Mouse (Mus musculus): ENCODE results near the gene Foxm1.
"Not testable (repeated sequence)": the region's sequence is repeated elsewhere in the genome, so short reads cannot be mapped to it uniquely, and the experiment has no call there.

Gene Foxm1

DNA sequence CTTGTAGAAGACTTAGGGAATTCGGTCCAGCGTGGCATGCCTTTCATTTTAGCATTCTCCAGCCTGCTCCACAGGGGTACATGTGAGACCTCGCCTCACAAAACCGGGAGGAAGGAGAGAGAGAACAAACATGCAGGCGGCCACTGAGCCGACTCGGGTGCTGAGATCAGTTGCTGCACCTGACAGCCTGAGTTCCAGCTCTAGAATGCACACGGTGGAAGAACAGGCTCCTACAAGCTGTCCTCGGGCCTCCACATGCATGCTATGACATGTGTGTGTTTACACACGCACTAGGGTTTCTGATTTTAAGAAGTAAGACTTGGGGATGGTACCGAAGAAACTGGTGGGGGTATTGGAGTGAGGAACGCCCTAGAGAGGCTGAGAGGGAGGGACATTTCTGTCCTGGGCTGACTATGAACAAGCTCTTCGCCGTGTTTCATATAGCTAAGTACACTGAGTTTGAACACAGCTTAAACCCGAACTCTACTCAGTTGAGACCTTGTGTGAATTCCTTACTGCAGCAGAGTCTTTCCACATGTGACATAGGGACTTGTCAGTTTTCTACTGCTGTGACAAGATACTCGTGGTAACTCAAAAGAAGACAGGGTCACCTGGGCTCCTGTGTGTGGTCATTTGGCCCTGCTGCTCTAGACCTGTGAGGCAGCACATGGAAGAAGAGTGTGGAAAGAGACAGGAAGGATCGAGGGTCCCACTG lies 13.8 kb downstream of the Foxm1 start:
- no peak for DNase-seq

DNA sequence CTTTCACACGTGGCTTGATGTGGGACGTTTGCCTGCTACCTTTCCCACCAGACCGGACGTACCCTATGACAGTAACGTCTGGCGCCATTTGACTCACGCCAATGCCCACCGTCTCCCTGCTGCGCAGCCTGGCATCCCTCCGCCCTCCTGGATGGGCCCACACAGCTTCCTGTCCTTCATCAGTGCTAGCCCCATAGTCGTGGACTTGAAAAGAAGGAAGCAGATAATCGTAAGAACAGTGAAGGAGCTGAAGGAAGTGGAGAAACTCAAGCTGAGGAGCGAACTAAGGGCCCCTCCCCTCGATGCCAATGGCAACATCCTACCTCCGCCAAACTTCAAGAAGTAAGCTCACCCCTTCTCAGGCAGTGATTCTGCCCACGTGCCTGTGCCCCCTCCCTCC lies 16.9 kb downstream of the Foxm1 start:
- no peak for DNase-seq

DNA sequence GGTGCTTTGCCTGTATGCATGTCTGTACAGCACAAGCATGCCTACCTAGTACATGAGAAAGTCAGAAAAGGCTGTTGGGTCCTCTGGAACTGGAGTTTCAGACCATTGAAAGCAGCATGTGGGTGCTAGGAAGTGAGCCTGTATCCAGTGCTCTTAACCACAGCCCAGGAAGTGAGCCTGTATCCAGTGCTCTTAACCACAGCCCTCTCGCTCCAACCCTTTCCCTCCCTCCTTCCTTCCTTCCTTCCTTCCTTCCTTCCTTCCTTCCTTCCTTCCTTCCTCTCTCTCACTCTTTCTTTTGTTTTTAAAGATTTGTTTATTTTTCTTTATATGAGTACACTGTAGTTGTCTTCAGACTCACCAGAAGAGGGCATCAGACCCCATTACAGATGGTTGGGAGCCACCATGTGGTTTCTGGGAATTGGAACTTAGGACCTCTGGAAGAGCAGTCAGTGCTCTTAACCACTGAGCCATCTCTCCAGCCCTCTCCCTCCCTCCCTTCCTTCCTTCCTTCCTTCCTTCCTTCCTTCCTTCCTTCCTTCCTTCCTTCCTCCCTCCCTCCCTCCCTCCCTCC lies 17.9 kb downstream of the Foxm1 start:
- DNase-seq, result not testable (repeated sequence)

DNA sequence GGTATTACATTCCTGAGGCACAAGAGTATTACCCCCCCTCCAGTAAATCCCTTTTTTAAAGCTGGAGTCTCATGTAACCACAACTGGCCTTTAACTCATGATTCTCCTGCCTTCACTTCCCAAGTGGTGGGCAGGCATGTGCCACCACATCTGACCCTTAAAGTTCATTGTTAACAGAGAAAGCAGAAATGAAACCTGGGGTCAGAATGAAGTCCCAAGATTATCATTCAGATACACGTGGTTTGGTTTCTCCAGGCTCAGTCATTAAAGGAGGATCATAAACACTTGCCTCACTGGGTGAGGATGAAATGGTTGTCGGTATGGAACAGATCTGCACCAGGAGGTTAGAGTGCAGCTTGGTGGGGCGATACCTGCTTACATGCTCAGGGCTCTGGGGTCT lies 18.5 kb downstream of the Foxm1 start:
- DNase-seq, result no peak

DNA sequence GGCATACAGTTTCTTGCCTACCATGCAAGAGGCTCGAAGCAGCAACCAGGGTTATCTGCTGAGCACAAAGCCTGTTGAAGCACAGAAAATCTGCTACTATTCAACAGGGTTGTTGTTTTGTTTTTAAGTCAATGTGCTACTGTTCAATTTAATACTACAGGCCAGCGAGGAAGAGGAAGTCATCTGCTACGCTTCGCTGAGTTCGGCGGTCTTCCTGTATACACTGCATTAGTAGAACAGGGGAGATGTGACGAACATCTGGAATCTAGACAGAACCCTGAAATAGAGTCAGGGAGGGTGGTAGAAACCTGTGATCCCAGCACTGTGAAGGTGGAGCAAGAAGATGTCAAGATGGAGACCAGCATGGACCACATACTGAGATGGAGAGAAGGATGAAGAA lies 21.0 kb downstream of the Foxm1 start:
- DNase-seq, result no peak

DNA sequence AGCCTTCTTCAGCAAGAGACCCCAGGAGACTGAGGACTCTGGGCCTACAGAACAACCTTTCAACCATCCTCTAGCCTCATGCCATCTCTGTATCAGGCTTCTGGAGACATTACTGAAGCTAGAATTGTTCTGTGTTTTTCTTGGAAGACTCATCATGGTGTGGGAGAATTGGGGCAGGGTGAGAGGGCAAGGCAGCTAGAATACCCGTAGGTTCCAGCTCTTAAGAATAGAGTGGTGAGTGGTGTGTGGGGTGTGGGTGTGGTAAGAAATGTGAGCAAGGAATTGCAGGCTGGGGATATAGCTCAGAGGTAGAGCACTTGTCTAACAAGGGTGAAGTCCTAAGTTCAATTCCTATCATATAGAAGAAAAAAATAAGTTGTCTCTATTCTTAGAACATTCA lies 22.3 kb downstream of the Foxm1 start:
- no peak for DNase-seq

DNA sequence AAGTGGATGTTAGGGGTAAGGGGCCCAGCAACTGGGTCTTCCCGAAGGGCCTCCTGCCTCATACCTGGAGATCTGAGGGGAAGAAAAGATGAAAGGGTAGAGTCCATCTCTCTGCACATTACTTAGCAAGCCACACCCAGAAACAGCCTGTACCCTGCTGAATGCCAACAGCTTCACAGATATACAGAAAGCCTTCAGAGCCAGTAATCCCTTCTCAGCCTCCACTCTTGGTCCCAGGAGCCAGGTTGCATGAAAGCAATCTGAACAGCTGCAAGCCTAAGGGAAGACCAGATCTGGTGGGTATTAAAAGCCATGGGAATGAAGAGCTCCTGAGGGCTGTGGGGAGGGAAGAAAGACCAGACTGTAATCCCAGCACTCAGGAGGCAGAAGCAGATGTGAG lies 26.4 kb downstream of the Foxm1 start:
- DNase-seq, result no peak

DNA sequence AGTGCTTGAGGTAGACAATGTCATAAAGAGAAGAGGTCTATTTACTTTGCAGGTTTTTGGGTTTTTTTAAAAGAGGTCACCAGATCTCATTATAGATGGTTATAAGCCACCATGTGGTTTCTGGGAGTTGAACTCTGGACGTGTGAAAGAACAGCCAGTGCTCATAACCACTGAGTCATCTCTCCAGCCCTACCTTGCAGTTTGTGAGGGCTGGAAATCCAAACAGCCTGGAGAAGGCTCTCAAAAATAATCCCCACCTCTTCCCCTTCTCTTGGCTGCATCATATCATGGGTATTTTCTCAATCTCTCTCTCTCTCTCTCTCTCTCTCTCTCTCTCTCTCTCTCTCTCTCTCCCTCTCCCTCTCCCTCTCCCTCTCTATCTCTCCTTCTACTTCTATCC lies 27.9 kb downstream of the Foxm1 start:
- DNase-seq, result no peak

DNA sequence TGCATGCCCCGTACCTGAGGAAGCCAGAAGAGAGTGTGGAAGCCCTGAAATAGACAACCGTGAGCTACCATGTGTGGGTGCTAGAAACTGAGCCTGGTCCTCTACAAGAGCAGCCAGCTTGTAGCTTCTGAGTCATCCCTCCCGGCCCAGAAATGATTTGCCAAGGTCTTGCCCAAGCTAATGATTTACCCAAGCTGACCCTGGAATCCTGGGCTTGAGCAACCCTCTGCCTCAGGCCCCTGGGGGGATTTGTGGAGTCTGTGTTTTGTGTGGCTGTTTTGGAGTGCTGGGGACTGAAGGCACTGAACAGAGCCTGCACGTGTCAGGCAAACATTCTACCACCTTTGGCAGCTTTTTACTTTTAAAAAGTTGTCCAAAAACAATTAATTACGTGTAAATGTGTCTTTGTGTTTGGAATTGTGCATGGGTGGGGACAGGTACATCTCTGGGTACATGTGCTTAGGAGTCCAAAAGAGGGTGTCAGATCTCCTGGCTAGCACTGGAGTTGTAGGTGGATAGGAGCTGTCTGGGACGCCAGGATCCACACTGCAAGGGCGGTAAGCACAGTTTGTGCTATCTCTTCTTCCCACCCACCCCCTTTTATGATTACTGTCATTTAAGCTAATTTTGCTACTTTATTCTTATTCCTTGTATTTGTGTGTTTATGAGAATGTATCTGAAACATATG lies 35.0 kb downstream of the Foxm1 start:
- DNase-seq, result peak; percentile 19

DNA sequence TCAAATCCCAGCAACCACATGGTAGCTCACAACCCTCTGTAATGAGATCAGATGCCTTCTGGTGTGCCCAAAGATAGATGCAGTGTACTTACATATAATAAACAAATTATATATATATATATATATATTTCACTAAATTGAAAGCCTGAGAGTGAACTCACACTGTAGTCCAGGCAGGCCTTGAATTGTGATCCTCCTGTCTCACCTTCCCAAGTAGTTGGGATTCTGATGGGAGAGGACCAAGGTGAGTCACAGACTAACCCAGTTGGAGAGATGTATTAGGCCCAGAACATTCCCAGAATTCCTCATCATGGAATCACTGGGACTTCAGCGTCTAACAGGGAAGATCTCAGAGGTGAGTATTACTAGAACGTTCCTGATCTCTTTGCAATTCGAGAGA lies 36.2 kb downstream of the Foxm1 start, which contains the start of gene Nrip2:
Gene Nrip2, plus strand, starts transcription at position 301 of the 400 bp plus-strand sequence.
- DNase-seq, result no peak

DNA sequence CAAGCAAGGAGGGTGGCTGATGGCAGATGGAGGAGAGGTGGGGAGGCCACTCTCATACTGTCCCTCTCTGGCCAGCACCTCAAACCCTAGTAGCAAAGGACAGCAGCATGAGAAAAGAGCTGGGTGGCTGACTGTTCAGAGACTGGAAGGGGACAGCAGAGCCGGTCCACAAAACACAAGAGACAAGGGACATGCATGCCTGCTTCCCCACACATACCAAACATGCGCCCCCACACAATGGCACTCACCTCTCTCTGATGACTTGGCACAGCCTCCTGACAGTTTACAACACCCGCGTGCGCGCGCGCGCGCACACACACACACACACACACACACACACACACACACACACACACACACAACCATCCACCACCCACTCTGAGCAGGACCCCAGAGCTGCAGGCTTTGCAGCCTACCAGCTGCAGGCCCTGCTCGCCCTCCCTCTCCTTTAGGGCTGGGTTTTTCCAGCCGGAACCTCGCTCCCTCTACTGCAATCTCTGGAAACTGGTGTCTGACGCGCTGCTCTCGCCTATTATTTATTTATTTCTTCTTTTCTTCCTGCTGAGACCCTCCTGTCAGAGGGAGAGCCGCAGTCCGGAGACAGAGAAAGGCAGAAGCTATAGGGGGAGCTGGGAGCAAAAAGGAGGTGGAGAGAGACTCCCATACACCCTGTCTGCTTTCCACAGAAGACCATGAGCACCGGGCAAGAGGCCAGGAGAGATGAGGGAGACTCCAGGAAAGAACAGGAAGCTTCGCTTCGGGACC lies 36.8 kb downstream of the Foxm1 start:
- peak; percentile 43 for DNase-seq

DNA sequence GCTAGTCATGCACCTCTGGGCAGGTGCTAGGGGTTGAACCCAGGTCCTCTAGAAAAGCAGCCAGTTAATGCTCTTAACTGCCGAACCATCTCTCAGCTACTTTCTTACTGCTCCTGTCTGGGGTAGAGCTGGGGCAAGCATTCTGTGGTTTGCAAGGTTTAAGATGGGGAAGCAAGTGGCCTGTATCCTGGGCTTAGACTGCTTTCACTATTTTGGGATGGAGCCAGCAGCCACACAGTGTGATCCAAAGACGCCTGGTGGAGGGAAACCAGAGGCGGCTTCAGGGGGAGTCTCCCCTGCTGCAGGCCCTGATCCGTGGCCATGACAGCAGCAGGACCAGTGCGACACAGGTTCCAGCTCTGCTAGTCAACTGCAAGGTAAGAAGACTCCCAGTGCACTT lies 41.9 kb downstream of the Foxm1 start:
- no peak for DNase-seq

DNA sequence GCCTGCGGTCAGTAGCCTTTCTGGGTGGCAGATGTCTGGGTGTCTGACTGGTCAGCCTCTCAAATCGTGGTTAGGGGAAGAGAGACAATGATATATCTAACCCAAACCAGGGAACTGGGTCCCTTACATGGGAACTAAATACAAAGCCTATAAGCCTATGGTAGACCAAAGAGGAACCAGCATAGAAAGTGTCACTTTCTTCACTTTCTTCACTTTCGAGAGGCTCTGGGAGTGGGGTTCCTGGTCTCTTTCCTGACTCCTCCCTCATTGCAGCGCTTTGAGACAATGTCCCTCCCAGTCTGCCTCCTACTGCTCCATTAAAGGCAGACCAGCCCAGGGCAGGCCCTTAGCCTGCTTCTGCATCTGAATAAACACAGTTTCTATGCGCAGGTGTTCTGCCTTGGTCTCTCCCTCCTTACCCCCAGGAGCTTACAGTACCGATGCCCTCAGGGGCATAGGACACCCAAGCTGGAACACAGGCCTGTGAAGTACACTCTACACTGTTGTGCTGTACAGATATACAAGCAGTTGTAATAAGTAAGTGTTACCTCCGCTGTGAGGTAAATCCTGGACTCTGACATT lies 45.9 kb downstream of the Foxm1 start:
- no peak for DNase-seq

DNA sequence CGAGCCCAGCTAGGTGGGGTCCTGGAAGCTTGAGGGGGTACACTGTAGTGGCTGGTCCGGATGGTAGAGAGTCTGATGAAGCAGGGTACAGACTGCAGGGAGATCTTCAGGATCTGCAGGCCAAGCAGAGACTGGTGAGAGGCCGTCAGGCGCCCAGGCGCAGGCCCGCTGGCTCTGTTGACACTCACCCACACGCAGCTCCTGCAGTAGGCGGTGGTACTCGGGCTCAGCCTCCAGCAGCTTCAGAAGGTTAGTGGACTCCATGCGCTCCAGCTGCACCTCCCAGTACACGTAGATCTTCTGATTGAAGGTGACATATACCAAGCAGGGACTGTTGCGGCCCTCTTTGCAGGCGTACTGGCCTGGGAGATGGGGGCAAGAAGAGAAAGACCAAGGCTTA lies 47.5 kb downstream of the Foxm1 start:
- no peak for DNase-seq

DNA sequence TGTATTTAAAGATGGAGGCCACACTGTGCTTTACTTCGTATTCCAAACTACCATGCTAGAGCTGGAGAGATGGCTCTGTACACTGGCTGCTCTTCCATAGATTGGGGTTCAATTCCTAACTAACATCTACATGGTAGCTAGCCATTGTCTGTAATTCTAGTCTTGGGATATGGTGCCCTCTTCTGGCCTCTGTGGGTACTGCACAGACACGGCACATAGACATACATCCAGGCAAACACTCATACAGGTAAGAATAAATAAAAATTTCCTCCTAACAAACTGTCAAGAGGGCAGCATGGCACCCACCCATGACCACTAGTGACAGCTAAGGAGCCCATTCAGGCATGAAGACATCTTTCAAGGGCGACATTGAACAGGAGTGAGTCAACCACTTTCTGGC lies 48.3 kb downstream of the Foxm1 start:
- DNase-seq, result peak; percentile 78

DNA sequence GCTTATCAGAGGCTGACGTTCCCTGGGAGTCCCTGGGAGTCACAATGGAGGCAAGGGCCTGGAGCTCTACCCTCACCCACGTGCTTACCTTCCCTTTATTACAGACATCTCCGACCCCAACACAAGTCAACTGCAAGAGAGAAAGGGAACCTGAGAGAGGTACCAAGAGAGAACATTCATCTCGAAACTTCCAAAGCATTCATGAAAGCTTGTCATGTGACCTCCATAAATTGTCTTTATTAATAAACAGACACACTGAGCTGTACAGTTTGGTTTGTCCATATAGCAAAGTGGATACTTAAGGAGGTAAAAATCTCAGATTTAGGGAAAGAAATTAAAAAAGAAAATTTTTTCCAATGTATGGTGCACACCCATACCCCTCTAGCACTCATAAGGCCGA lies 53.4 kb downstream of the Foxm1 start:
- no peak for DNase-seq

DNA sequence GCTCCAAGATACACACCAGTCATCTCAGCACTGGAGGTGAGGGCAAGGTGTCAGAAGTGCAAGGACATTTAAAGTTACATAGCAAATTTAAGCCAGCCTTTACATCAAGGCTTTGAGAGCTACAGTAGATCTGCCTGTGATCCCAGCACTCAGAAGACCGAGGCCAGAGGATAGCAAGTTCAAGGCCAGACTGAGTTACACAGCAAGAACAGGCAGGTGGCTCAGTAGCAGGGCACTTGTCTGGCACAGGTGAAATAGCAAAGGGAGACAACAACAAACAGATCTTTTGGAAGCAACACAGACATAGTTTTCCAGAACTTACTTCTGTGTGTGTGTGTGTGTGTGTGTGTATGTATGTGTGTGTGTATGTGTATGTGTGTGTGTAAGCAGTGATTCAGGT lies 55.3 kb downstream of the Foxm1 start:
- no peak for DNase-seq

DNA sequence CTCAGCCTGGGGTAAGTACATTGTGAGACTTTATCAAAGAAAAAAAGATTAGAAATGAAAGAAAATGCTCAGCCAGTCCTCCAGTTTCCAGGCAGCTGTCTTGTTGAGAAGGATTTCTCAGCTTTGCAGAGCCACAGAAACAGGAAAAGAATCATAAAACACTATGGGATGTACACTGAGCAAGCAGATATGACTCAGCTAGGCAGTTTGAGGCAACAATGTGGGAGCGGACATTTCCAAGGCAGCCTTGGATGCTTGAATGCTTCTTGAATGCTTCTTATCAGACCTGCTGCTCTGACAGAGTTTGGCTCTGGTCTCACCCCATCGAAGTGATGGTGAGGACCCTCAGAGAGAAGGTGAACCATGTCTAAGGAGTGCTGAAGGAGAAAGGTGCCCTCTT lies 58.3 kb downstream of the Foxm1 start:
- no peak for DNase-seq

DNA sequence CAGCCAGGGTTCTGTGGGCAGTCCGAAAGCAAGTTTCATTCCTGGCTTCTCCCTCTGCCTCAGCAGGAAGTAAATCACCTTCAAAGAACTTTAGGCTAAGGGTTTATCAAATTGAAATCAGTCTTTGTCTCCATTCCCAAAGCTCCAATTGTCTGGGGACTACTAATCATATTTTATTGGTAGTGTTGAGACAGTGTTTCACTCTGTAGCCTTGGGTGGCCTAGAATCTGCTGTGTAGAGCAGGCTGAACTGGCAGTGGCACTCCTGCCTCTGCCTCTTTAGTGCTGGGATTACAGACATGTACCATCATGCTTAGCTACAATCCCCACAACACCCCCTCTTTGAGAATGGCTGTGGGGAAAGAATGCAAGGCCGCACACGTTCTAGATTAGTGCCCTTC lies 58.7 kb downstream of the Foxm1 start:
- no peak for DNase-seq

DNA sequence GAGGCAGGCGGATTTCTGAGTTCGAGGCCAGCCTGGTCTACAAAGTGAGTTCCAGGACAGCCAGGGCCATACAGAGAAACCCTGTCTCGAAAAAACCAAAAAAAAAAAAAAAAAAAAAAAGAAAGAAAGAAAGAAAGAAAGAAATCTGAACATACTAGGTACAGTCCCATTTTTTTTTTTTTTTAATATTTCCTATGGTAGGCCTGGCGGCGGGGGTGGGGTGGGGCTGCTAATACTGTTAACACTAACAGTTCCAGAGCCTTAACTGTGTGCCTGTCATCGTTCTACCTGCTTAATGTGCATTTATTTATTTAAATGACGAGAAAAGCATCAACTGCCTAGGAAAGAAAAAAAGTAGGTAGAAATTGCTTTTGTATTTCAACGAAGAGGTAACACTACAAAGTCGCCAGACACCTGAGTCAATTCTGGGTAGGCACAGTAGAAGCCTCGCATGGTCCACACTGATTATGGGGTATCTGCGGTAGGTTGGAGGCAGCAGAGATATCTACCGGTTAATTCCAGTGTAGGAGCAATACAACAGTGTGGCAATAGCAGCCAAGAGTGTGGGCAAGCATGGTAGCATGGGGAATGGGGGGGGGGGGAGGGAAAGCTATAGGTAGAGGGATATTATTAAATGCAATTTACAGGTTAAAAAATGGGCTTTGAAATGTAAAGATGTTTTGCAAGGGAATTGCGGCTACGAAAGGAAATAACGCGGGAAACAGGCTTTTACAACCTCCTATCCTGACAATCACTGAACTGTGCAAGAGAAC lies 60.9 kb downstream of the Foxm1 start:
- no peak for DNase-seq

DNA sequence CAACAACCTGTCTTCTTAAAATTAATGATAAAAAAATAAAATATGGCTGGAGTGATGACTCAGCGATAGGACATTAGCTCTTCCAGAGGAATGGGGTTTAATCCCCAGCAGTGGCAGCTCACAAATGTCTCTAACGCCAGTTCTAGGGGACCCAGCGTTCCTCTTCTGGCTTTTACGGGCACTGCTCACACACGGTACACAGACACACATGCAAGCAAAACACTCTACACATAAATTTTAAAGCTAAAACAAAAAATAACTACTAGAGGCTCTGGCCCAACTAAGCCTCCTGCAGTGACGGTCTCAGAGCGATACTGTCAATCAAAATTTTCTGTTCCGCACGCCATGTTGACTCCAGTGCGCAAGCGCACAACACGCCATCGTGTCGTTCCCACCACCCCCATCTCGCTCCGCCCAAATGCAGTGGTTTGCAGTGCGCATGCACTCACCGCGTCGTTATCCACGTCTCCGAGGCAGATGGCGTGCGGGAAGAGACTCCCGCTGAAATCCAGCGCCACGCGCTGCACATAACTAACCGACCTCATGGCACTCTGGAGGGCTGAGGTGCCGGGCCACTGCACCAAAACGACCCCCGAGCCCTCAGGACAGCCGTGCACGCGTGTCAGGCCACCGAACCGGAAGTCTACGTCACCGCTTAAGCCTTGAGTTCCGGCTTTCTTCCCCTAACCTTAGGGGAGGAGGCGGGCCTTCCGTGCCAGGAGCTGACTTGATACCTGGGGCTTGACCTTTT lies 61.7 kb downstream of the Foxm1 start, which contains the start of gene Itfg2:
Gene Itfg2, minus strand, starts transcription at position 663 of the 751 bp plus-strand sequence.
- peak; percentile 98 for DNase-seq

DNA sequence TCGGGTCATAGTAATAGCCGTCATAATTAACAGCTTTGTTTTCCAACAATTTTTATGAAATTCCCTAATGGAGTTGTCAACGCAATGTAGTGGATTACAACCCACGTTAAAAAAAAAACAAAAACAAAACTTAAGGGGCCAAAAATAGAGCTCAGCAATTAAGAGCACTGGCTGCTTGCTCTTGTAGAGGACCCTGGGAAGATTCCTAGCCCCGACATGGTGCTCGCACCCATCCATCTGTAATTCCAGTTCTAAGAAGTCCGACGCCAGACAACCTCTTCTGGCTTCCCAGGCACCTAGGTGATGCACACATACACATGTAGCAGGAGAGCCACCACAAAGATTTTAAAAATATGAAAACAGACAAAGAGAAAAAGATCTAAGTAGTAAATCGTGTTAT lies 62.3 kb downstream of the Foxm1 start:
- DNase-seq, result no peak
